Mouse (Mus musculus): ENCODE results near the gene Dazap2.
"Not testable (repeated sequence)": the region's sequence is repeated elsewhere in the genome, so short reads cannot be mapped to it uniquely, and the experiment has no call there.

The Dazap2 gene

GRCm38 (mm10) chr15:100614996-100615824 lies at the start of gene Dazap2:
TSS of gene Dazap2 (plus strand) at chr15:100615349.
- DNase-seq (ENCODE audit: low spot score in 2 of 2), result peak; percentile 97 to 98

GRCm38 (mm10) chr15:100566531-100566930 lies 48.6 kb upstream of the Dazap2 start:
- no peak for DNase-seq (ENCODE audit: low spot score in 2 of 2)

GRCm38 (mm10) chr15:100569239-100569638 lies 45.9 kb upstream of the Dazap2 start:
- DNase-seq (ENCODE audit: low spot score in 2 of 2), result no peak

GRCm38 (mm10) chr15:100573946-100574345 lies 41.2 kb upstream of the Dazap2 start:
- no peak for DNase-seq (ENCODE audit: low spot score in 2 of 2)

- DNase-seq (ENCODE audit: low spot score in 2 of 2), result no peak
Observed at GRCm38 (mm10) chr15:100574378-100574777, 40.8 kb upstream of the Dazap2 start.

DNA sequence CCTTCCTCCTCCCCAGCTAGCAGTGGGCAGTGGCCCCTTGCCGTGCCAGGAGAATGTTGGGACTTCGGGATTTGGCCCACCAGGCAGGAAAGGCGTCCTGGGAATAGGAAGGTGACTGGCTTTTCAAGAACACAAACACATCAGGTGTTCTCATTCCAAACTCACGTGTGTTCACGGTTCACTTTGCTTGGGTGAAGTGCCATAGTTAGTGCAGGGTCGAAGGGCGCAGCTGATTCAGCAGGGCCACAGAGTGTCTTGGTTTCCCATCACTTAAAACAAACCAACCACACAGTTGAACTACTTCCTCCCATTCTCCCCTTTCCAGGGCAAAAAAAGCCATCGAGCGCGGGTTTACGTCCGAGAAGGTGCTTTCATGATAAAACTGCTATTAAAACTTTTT lies 39.8 kb upstream of the Dazap2 start:
- no peak for DNase-seq (ENCODE audit: low spot score in 2 of 2)

GRCm38 (mm10) chr15:100576392-100576791 lies 38.8 kb upstream of the Dazap2 start:
- no peak for DNase-seq (ENCODE audit: low spot score in 2 of 2)

DNA sequence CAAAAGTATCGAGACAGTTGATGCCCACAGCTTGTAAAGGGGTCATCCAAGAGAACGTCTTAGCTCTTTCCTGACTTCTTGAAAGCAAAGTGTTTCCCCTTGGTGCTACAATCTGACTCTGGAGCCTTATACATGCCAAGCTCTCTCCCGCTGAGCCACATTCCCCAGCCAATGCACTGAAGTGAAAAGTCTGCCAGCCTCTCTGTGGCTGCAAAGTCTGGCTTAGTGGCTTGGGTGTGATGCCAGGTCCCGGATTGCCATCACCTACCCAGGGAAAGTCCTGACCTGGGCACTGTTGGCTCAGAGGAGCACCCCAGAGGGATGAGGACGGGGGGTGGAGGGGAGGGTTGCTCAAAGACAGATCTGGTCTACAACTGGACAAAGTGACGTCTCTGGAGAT lies 38.3 kb upstream of the Dazap2 start:
- DNase-seq (ENCODE audit: low spot score in 2 of 2), result no peak

DNA sequence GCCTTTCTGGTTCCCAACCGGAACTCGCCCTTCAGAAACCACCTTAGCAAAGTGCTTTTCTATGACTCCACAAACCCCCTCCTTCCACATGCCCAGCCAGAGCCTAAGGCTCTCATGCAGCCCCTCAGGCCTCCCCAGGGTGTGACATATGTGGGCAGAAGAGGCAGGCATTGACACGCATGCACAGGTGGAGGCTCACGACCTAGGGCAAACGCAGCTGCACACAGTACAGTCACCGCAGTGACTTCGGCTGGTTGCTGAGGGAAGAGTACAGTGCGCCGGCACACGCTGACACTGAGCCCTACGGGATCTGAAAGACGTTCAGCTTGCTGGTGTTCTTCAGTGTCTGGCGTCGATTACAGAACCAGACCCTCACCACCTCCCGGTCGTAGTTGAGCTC lies 37.2 kb upstream of the Dazap2 start:
- no peak for DNase-seq (ENCODE audit: low spot score in 2 of 2)

DNA sequence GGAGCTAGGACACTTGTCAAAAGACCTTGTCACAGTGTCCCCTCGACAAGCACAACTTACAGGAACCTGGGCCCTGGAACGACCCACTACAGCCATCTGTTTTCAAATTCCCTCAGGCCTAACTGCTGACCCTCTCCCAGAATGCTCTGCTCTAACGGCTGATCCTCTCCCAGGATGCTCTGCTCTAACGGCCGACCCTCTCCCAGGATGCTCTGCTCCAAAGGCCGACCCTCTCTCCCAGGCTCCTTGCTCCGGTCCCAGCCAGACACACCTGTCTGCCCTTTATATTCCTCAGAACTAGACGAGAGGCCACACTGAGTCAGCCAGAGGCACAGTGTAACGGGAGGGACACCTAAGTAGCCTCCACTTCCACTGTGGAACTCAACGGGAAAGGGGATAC lies 35.0 kb upstream of the Dazap2 start:
- no peak for DNase-seq (ENCODE audit: low spot score in 2 of 2)

DNA sequence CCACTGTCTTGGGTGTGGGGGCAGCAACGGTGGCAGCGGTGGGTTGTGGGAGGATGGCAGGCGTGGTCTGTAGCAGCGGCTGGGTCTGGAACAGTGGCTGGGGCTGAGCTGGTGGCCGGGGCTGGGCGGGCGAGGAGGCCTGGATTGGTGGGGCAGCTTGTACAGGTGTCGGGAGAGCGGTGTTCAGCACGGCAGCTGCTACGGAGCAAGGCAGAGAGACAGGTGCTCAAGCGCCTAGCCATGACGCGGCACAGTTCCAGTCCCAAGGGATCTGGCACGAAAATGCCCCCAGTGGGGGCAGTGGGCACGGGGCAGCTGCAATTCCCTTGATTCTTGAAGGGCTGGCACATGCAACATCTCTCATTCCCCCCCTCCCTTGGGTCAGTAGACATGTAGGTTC lies 29.2 kb upstream of the Dazap2 start:
- DNase-seq (ENCODE audit: low spot score in 2 of 2), result no peak

GRCm38 (mm10) chr15:100587166-100587565 lies 28.0 kb upstream of the Dazap2 start:
- no peak for DNase-seq (ENCODE audit: low spot score in 2 of 2)

- DNase-seq (ENCODE audit: low spot score in 2 of 2), result no peak
Observed at GRCm38 (mm10) chr15:100588297-100588696, 26.9 kb upstream of the Dazap2 start.

- no peak for DNase-seq (ENCODE audit: low spot score in 2 of 2)
Observed at GRCm38 (mm10) chr15:100590436-100590835, 24.7 kb upstream of the Dazap2 start.

- DNase-seq (ENCODE audit: low spot score in 2 of 2), result no peak
Observed at GRCm38 (mm10) chr15:100592817-100593216, 22.3 kb upstream of the Dazap2 start.

DNA sequence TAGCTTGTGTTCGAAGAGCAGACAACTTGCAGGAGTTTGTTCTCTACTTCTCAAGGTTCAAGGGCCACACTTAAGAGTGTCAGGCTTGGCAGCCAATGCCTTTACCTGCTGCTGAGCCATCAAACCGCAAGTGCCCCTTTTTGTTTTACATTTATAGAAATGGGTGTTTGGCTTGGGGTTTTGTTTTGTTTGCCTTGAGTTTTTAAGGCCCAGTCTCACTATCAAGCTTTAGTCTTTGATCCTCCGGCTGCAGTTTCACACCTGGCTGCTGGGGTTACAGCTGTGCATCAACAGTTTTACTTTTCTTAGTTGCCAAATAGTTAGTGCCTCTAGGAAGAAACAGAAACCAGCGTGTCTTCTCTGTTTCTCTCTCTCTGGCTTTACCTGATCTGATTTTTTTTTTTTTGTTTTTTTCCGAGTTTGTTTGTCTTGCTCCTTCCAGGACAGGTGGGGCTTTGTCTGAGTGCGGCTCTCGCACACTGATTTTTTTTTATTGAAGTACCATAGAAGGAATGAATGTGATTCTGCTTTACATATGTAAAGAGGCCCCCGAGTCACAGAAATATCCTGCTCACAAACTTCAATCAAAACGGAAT lies 16.8 kb upstream of the Dazap2 start:
- no peak for DNase-seq (ENCODE audit: low spot score in 2 of 2)

DNA sequence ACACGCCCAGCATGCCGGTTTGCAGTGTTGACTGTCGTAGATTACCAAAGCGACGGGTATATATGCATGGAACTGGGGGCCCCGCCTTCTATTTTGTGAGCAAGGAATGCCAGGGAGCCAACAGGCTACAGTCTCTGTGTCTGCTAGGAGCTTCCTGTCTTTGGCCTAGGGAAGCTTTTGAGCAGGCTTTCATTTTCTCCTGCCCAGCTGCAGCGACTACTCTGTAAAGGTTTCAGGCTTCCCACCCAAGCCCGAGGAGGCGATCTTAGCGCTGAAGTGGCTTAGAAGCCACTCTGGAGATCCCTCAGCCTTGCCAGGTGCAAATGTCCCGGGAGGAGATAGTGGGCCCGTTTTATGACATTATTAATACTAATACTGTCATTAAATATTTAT lies 16.3 kb upstream of the Dazap2 start:
- peak; percentile 40 to 56 for DNase-seq (ENCODE audit: low spot score in 2 of 2)

DNA sequence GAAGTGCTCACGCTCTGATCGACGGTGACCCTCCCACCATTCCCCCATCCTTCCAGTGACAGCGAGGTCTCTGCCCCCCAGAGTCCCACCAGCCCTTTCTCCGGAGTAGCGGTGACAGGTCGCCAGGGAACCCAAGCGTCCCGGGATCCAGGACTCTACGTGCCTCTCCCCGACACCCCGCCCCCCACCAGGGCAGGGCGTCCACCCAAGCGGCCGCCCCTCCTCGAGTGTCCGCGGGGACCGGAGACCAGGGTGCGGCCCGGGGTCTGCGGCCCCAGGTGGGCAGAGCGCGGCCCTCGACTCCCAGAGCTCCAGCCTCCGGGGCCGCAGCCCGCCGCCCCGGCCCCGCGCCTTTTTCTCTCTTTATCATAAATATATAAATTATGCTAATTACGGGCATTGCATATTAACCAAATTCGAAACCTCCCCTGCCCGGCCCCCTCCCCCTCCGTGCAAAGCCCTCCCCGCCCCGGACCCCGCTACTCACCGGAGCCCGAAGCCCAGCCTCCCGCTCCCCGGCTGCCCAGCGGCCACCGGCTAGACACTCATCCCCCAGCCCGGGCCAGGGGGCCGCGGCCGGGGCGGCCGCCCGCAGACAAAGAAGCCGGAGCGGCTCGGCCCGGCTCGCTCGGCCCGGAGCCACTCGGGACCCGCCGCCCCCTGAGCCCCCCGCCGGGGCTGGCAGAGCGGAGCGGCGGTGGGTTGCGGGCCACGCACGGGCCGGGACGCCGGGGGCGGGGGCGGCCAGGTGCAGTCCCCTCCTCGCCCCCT lies 15.7 kb upstream of the Dazap2 start, which contains the start of gene Pou6f1:
TSS of gene Pou6f1 (minus strand) at position 709 of the 771 bp plus-strand sequence.
- DNase-seq (ENCODE audit: low spot score in 2 of 2), result peak; percentile 36 to 43

GRCm38 (mm10) chr15:100600047-100600695 lies 15.0 kb upstream of the Dazap2 start:
- peak; percentile 64 to 71 for DNase-seq (ENCODE audit: low spot score in 2 of 2)

DNA sequence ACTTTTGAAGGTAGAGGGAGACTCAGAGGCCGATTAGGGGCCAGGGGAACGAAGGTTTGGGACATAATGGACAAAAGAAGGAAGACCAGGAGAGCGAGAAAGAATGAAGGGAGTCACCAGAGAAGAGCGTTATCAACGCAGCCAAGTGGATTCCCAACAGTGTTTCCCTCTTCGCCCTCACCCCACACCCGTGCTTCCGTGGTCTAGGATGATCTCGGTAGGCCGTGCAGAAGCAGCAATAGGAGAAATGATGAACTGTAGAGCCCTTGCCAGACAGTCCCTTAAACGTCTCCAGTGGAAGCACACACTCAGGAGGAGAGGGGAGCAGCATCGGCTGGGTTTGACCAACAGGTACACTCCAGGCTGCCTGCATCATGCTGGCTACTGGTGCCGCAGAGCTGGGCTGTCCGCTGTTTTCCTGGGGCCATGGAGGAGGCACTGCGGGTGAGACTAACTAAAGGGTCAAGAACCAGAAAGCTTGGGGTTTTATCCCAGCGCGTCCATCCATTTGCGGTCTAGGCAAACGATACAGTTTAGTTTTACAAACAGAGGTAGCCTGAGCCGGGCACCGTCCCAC lies 14.4 kb upstream of the Dazap2 start:
- no peak for DNase-seq (ENCODE audit: low spot score in 2 of 2)

DNA sequence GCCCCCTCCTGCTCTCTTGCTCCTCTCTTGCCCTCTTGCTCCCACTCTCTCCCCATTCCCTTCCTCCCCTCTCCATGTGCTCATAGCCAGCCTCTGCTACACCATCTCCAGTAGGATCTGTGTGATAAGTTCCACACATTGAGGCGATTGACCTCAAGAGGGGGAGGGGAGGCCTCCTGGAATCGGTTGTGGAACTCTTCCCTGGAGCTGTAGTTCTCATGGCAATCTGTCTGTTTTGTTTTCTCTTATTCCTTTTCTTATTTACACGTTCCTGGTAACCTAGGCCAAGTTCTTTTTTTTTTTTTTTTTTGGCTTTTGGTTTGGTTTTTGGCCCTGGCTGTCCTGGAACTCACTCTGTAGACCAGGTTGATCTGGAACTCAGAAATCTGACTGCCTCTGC lies 13.5 kb upstream of the Dazap2 start:
- DNase-seq (ENCODE audit: low spot score in 2 of 2), result no peak

DNA sequence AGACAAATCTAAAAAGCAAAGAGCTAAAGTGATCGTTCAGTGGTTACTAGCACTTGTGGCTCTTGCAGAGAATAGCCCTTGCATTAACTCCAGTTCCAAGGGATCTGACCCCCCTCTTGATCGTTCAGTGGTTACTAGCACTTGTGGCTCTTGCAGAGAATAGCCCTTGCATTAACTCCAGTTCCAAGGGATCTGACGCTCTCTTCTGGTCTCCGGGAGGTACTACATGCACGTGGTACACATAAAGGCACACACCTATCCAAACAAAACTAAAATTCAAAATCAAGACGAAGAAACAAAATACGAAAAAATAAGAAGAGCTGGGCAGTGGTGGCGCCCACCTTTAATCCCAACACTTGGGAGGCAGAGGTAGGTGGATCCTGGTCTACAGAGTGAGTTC lies 8.5 kb upstream of the Dazap2 start:
- DNase-seq (ENCODE audit: low spot score in 2 of 2), result not testable (repeated sequence)
